Mouse (Mus musculus) layer of hippocampus, postnatal 36 days (tissue): ENCODE results near the gene Rap1gap2. TPM values are rescaled to one million over a fixed set of nuclear protein-coding genes. Genes with fewer than 3 reads are reported as not detected.

Experiments used
- DNase-seq, 2 experiments: peaks; one replicate each; pipeline ENCODE4 v3.0.0; 2022
- total RNA-seq, 2 experiments: library from RNA; stranded (reverse); gene quantifications; 2 replicates each; pipeline ENCODE4 v1.2.3; 2021

Gene Rap1gap2
- total RNA-seq, 2 experiments from 2014 or later = 135 to 137 TPM

DNA sequence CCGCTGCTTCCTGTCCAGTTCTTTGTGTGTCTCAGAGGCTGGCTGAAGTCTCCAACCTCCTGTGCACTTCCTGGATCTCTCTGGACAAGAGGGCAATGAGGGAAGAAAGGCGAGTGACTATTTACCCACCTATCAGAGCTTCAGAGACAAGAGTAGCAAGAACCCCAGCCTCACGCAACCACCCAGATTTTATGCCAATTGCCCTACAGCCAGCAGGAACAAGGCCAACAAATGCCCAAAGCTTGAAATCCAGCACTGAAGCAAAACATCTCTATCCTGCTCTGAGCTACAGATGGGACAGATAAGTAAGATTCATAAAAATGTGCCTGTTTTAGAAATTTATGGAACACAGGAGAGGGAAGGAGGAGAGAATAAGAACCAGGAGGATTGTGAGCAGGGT, 109.7 kb downstream of the Rap1gap2 start:
- DNase-seq = no peak

DNA sequence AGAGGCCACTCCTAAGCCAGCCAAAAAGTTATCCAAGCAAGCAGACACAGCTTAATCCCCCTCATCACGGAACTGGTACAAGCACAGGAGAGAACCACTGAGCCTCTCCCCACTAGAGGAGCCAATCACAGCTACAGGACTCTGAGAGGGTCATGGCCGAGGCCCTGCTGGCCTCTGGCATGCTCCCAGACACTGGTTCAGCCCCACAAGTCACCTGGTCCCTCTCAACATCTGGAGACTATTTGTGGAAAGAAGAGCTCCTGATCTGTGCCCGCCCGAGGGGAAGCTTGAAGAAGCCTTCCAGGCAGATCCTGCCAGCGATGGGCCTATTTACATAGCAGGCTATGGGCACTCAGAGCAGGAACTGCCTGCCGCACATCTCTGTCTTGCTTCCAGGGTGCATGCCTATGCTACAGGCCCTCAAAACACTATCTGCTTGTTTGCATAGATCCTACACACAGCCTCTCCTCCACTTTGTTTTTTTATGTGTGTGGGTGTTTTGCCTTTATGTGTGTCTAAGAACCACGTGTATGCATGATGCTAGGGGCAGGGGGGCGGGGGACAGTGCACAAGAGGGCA, 111.1 kb downstream of the Rap1gap2 start:
- DNase-seq = no peak

DNA sequence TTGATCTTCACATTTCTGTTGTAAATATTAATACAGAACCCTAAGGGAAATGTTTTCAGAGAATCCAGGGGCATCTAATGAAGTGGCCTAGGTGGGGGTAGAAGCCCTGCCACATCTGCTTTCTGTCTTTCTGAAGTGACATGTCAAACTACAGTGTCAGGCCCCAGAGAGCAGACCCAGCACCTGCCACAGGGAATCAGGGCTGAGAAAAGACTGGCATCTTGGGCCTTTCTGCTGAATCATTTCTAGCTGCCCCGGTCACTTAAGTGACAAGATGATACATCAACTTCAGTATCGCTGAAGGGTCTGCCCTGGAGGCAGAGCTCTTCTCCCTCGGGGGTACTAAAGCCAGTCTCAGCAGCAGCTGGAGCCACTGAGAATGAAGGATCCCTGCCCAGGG, 111.7 kb downstream of the Rap1gap2 start:
- DNase-seq = no peak

DNA sequence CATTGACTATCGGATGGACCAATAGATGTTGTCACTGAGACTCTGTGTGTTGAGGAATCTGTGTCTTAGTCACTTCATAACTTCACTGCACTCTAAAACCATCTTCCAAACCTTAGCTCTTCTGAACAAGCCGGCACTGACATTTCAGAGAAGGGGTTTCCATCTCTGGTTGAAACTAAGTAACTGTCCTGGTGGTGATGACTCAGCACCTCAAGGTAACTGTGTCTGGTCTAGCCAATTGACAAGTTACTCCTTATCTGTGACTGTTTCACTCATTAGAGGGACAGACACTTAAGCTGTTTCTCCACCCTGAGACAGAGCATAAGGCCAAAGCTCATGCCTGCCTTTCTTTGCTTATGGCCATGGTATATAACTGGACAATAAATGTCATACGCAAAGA, 114.1 kb downstream of the Rap1gap2 start:
- DNase-seq = no peak

DNA sequence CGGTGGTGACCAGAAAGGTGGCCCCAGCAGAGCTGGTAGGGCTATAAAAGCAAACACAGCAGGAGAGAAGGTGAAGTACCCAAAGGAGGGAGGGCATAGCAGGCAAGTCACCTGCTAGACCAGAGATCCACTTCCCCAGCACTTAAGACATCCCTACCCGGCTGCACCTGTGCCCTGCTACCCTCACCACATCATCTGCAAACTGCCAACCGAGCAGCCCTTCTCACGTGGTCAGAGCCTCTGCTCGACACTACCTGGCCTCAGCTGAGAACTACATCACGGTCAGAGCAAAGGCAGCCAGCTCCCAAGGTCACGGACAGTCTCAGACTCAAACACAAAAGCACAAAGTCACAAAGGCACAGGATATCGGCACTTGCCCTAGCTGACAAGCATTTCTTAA, 116.8 kb downstream of the Rap1gap2 start:
- no peak for DNase-seq

DNA sequence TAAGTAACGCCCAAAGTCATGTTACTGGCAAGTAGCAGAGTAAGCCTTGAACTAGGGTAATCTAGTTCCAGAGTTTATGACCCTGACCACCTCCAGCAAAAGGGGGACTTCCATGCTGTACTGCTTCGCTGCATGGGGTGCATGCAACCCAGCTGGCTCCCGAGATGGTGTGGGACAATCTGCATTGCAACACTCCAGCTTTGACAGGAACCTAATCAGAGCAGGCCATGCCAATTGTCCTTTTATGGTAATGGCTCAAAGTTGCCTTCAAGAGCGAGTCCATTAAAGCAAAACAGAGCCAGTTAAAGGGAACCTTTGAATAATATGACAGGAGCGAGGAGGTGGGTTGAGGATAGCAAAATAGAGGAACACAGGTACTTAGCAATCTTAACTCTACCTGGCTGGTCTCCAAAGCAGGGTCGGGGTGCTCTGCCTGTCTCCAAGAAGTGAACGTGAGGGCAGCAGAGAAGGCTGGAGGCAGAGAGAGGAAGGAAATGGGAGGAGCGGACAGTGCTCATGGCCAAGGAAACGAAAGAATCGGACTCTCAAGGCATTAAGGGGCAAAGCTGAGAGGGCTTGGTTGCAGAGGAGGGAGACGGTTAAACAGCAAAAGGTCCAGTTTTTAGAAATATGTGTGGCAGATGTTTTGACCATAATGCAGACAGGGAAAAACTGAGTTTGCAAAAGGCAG, 117.4 kb downstream of the Rap1gap2 start:
- DNase-seq = no peak

DNA sequence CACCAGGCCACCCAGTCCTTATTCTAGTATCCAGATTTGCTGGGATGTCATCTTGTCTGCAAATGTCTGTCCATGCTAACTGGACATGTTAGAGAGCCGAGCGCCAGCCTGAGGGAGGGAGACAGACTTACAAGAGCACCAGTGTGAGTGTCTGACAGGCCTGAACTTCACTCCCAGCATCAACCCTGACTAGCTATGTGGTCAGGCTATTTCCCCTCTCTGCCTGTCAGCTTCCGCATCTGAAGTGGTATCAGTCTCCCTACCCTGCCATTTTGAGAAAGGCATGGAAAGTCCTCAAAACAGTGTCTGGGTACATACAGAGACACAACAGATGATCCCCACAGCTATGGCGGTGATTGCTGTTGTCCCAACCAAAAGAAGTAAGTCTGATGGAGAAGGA, 119.6 kb downstream of the Rap1gap2 start:
- no peak for DNase-seq

DNA sequence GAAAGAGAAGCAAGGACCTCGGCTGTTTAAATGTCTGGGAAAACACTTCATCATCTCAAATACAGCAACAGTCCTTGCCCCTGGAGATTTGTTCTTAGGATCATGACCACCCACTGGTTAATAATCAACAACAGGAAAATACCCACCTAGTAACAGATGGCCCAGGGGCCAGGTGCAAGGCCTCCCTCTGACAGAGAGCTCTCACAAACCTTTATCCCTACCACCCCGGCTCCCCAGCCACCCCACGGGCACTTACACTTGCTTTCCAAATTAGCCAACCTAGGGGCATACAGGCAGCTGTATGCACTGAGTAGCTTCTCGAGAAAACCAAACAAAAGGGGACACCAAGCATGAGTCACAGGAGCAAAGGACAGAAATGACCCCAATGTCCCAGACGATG, 121.5 kb downstream of the Rap1gap2 start:
- no peak for DNase-seq

DNA sequence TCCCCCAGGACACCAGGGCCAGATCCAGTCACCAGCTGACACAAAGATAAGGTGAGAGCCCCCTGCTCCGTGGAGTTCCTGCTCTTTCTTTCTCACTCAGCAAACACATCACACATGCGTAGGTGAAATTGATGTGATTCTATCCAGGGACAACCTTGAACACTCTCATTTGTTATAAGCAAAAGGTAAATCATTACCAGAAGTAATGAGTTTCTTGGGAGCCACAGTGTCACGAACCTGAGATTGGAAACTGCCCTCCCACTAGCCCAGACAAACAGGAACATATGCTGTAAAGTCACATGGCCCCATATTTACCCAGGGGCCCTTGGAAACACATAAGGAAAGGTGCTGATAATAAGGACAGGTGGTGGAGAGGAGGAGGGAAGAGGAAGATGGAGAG, 122.8 kb downstream of the Rap1gap2 start:
- DNase-seq = no peak

DNA sequence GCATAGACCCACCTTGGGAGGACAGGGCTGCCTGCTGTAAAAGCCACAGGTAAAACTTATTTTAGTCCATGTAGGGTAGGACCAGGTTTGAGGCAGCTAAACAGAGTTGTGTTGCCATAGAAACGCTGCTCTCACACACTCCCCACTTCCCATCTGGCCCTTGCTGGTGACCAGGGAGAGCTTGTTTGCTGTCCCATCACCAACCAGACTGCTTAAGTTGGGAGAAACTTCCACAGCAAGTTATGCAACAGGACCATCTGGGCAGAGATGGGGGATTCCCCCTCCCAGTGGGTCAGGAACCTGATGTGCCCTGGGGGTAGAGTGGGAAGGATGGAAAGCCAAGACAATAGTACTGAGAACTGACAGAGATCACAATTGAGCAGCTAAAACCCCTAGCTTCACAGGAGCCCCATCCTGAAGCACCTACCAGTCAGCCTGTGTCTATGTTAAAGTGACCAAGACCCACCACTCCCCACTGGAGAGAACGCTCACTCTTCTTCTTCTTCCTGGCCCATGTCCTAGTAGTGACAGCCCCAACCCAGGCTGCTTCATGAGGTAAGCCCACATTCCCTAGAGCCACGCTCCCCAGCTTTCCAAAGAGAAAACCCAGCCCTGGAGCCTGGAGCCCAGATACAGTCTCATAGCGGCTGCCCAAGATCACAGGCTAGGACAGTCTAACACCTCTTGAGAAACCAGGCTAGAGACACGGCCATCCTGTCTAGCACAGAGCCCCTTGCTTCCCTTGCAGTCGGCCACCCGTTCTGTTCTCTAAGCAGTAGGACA, 125.1 kb downstream of the Rap1gap2 start:
- DNase-seq = peak; percentile 49 to 58

DNA sequence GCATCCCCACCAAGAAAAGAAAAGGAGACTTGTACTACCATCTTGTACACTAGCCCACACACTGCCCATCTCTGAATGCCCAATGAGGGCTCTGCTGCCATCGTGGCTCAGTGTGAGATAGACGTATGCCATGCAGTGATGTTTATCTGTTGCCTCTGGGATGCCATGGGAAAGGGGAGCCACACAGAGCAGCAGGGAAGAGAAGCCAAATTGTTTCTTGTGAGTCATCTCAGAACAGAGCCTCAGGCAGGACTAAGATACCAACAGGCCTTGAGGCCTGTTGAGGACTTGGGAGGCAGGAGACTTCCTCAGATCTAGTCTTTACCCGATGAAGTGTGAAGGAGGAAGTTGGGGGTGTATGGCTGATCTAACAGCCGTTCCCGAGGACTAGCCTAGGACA, 126.8 kb downstream of the Rap1gap2 start:
- DNase-seq = no peak

DNA sequence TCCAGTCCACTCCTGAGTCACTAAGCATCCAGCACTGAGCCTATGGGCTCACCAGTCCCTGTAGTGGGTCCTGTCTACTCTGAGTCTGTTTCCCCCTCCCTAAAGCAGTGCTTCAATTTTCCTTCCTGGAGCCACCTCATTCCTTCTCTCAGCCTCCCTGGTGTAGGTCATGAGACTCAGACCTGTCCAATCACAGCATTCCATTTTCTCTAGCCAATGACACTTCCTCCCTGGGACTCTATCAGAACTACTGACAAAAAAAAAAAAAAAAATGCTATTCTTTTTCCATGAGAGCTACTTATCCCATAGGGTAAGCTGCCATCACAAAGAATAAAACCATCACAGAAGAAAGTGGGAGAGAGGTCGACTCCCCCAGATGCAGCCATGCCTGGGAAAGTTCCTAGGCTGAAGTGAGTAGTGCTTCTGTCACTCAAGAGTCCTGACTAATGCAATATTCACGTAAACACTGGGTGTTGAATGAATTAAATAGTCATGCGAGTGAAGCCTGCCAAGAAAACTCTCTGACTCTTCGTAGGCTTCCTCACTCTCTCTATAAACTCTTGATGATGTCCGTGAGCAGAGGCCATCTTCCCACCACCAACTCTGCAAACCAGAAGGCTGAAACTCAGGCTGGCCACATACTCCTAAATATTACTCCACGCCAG, 127.4 kb downstream of the Rap1gap2 start:
- DNase-seq = no peak

DNA sequence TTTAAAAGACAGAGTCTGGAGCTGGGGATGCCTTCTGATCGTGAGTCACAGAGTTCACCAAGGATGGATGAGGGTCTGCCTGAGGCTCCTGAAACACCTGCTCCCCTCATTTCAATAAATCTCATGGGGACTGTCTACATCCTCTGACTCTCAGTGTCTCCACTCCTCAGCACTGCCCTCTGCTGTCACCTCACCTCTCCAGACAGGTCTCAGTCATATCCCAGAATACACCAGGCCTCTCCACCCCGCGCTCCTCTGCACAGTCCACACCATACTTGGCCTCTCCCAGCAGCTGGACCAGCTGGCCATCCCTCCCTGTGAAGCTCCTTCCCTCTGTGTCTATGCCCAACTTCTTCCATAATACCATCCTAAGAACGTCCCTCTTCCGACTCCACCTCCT, 128.9 kb downstream of the Rap1gap2 start:
- DNase-seq = no peak

DNA sequence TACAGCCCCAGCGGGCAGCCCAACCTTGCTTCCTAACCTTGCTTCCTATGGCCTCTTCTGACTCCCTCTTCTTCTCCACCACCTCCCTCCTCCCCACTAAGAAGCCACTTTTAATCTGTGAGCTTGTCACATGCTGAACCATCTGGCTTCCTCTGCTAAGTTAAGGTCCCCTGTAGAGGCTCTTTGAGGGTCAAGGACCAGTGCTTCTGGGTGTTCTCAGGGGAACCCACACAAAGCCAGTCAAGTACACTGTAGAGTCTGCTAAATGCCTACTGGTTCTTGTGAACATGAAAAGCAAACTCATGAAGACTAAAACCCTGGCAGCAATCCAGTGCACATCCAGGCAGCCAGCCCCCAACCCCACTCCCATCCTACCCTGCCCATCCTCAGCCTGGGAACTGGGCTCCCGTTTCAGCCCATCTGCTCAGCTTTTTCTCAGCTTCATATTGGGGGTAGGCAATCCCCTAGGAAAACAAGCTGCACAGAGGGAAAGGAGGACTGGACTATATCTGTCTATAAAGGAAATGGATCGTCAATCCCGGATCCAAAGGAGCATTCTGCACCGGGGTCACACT, 130.9 kb downstream of the Rap1gap2 start:
- DNase-seq = peak; percentile 54 to 57

DNA sequence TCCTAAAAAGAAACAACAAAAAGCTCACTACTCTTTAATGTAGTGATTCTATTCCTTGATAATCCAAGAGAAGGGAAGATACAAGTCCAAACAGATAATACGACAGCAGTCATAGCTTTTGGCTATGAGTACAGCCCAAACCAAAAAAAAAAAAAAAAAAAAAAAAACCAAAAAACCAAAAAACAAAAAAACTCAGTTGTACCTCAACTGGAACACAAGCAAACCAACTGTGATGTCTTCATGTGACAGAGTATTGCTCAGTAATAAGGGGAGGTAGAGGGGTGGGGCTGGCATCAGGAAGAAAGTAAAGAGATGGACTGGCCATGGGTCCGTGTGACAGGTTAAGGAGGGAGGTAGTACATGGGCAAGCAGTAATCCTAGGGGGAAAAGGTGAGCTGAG, 131.8 kb downstream of the Rap1gap2 start:
- no peak for DNase-seq

DNA sequence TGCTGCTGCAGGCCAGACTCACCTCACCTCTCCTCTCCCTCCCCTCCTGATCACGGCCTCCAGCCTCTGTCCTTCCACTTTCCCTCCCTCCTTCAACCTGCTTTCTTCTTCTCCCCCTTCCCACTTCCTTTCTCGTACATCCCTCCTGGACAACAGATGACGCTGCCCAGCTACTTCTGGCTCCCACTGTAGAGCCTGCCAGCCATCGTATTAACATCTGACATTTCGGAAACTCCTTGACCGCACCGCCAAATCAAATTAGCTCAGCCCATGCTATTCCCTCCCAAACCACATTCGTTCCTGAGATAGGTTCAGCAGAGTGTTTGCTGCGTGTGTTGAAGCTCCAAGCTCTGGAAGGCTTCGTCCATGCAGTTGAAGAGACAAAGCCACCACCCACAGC, 138.0 kb downstream of the Rap1gap2 start:
- DNase-seq = no peak

DNA sequence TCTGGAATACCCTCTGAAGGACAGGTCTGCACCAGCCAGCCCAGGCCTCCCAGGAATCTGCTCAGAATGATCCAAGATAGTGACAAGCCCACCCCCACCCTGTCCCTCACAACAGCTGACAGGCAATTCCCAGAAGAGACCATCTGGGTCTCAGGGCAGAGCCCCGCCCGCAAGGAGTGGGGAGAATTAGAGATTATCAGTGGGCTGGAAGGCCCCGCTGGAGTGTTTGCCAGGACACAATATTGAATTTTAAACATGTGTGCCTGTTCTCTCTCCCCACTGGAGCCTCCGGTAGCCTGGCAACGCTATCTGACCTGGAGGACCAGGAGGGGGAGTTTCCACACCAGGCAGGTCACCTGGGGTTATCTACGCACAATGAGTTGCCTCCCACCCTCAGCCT, 142.5 kb downstream of the Rap1gap2 start:
- no peak for DNase-seq

DNA sequence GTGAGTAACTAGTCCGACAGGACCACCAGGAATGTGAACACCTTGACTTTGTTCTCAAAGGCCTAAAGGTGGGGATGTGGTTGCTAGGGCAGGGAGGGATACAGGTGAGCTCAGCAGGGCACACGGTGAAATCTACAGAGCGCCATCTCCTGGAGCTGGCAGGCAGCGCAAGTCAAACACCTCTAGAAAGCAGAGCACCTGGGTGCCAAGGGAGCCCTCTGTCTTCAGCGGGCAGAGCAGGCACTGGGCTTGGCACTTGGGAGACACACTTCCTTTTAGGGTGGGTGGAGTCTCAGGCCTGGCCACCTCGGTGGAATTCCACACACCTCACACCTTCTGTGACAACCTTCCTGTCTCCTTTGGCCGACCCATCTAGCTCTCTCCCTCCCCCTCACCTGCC, 145.0 kb downstream of the Rap1gap2 start:
- DNase-seq = no peak

DNA sequence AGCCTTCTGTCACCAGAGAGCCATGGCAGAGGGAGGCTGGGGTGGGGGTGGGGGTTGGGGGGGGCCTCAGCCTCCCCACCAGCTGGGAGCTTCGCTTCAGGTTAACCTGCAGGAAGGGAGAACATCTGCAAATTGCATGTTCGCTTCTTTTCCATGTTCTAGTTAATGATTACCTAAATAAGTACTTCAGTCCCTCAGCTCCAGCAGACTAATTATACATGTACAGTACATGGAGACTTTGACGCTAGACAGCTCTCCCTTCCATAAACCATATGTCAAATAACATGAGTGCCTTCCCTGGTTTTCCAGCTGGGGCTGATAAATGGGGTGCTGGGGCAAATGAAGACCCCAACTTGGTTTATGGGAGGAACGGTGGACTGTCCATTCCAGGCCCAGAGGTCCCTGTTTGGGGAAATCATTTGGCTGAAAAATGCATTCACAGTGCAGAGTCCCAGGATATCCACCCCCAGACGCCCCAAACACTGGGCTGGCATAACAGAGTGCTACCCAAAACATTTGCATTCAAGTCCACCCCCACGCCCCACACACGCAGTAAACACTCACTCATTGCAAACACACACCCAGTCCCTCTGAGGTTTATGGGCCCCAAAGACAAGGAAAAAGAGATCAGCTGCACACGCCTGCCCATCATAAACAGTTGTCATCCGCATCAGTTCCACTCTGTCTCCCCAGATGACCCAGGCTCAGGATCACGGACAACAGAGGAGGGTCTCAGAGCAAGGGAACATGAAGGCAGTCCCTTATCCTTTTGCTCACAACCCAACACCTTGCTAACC, 146.3 kb downstream of the Rap1gap2 start:
- no peak for DNase-seq

DNA sequence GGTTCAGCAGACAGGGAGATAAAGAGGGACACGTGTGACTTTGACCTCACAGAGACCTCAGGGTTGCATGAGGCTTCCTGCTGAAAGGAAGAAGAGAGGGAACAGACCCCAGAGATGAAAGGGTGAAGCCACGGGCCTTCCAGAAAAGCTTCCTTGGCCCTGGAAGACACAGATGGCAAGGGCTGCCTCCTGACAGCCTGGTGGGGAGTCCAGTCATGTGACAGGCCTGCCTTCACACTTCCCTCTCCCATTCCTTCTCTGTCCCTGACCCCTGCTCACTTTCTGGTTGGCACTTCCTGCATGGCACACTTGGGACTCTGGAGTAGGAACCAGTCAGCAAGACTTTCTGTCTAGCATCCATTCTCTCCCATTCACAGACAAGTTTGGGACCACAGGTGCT, 148.1 kb downstream of the Rap1gap2 start:
- no peak for DNase-seq

DNA sequence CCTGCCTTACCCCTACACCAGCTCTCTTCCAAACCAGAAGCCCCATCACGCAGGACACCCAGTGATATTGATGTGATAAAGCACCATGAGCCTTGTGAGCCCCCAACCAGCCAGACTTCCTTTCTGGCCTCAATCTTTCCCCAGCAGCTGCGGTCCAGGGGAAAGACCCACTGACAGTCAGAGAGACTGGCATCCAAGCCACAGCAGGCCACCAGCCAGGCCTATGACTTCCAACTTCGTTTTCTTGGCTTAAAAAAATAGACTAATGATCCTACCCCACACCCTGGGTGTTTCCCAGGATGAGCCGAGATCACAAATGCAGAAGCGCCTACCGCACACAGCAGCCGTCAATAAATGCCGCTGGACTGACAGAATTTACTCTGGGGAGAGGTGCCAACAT, 151.1 kb downstream of the Rap1gap2 start:
- no peak for DNase-seq

DNA sequence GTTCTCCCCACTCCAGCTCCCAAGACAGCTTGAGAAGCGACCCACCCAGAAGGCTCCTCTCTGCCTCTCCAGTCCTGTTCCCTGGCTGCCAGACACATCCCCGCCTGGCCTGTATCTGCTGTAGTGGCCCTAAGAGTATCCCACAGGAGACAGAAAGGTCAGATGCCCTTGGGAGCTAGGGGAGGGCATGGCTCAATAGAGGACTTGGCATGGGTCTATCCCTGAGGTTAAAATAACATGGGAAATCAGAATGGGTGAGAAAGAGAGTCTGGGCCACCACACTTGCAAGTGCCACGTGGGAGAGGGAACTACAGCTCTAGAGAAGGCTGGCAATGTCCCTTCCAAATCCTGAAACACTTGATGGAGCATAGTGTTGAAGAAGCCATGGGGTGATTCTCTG, 152.3 kb downstream of the Rap1gap2 start:
- DNase-seq = no peak
